Mouse (Mus musculus) NIH3T3 (cell line): Measurements from ENCODE around the gene Tssk2.

ENCODE experiments used
- DNase-seq: peaks from one replicate; pipeline ENCODE4 v3.0.0-alpha.2; 2012; ENCODE audit warnings: low read depth

The Tssk2 gene

DNA sequence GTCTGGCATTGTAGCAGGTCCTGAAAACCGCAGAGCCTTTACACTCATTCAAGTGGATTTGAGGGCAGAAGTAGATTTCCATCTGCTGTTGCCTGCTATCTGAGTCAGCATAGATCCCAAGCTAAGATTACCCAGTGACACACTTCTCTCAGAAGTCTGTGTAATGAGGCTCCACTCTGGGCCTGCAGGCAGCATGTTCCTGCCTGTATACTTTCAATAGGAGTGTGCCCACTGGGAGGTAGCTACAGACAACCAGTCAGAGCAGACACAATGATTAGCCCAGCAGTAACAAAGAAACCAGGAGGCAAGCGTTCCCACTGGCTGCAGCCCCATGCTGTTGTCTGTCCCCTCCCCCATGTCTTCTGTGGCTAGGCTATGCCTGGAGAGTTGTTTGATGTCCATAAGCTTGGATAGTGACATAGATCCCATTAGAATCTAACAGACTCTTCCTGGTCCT is 51.0 kb downstream of the Tssk2 start:
- DNase-seq: peak; percentile 64
